Comparison of ENCODE assay signal across 8 mouse cellular contexts in the genomic region with DNA sequence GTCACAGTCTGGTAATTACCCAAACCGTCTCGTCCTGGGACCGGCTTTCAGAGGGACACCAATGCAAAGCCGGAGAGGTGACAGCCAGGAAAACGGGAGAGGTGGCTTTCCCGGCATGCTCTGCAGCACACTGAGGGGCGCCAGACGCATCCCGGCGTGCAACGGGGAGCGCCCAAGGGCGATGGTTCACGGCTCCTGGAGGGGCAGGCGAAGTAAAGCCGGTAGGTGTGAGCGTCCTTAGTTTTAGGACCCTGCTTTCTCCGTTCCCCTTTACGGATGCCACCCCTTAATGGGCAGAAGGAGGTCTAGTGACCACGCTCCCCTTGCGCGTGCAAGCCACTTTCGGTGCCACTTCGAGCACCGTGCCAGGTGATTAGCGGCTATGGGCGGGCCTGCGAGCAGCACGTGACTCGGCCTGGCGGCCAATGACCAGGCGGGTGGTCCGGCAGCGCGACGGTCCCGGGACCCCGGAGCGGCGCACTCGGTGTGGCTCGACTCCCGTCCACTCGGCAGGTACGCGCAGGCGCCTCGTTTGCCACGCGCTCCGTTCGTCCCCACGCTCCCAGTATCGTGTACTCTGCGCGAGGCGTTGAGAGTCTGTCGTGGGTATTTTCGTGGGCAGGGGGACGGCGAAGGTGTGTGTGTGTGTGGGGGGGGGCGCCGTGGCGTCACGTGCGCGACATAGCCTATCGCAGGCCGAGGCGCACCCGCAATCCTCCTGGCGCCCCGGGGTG. TPM values are rescaled to one million over a fixed set of nuclear protein-coding genes. Genes with fewer than 3 reads are reported as not detected.
DNase-seq lines count a peak whose midpoint lies in the region; ATAC-seq and TF ChIP-seq lines count a peak whose summit lies in the region.

No protein-coding gene starts in this region.

- DNase-seq in ZHBTc4 (ENCODE audit: low read depth, low spot score) = peak; percentile 88
- DNase-seq in cerebellum, postnatal 4 days (ENCODE audit: low spot score in 2 of 2) = peak; percentile 52 to 79
- DNase-seq in gastrocnemius, adult 18-20 months (ENCODE audit: low spot score) = peak; percentile 66
- DNase-seq in left cerebral cortex, adult 2 months (ENCODE audit: extremely low spot score in 1 of 2, low spot score in 2 of 2) = peak; percentile 73
- peak; percentile 63 to 80 for DNase-seq in lung, postnatal 4 days
- peak; percentile 57 for DNase-seq in retina, postnatal 7 days (ENCODE audit: low read depth, low spot score)
- peak; percentile 75 for DNase-seq in thymus, postnatal 4 days

- no peaks in the 10 kb centered on the region for H3K36me3 ChIP-seq in hindbrain, embryonic 15.5 days

- intact Hi-C loops in left cerebral cortex, adult 2 months (cut with DNase I) = no loop called here

- peak overlapping the region; percentile 93 for H3K27ac ChIP-seq in hindbrain, embryonic 15.5 days (replicated peaks)
- H3K27ac ChIP-seq in left cerebral cortex, adult 2 months = peak overlapping the region; percentile 91

- no peak for TF ChIP-seq CTCF in left cerebral cortex, adult 2 months (IDR thresholded peaks at IDR 0.05)

- WGBS in hindbrain, embryonic 15.5 days = under 1% methylated on average over 73 of the region's 73 CpGs

- peaks cover 10% of the 10 kb centered on the region; the same call in 1 of the 2 replicates for H3K4me1 ChIP-seq in hindbrain, embryonic 15.5 days (replicated peaks)

- no peaks in the 10 kb centered on the region for H3K9me3 ChIP-seq in hindbrain, embryonic 15.5 days

- no peaks in the 10 kb centered on the region for H3K27me3 ChIP-seq in hindbrain, embryonic 15.5 days

- H3K9ac ChIP-seq in hindbrain, embryonic 15.5 days = peak overlapping the region; percentile 53

- peak overlapping the region; percentile 92 for H3K4me2 ChIP-seq in hindbrain, embryonic 15.5 days

- H3K4me3 ChIP-seq in hindbrain, embryonic 15.5 days = peak overlapping the region; percentile 56
- peak overlapping the region; percentile 63 for H3K4me3 ChIP-seq in left cerebral cortex, adult 2 months

- peak; percentile 96 for ATAC-seq in hindbrain, embryonic 15.5 days (ENCODE audit: low FRiP score, low read depth)

RNA-seq across cellular contexts. Expression of a gene that starts 24.5 kb away (rescaled TPM):
- total RNA-seq in gastrocnemius, adult 18-20 months (2021) = 10 to 100 TPM; 25.6 to 34.9 TPM
- polyA plus RNA-seq in hindbrain, embryonic 15.5 days (2015; fragmentation: Nextera tagmentation; extraction: Ambion mirVana) = 23.9 and 24.3 TPM in 2 replicates
- 10 to 100 TPM; 71.8 to 77.0 TPM for total RNA-seq in left cerebral cortex, adult 2 months (2021)

Comparison
In these comparisons a context has a peak if more than half of its experiments do, and no peak if none do; other contexts are left out.
1. Peak in every context shown above with its lines: DNase-seq, ATAC-seq, H3K4me3 ChIP-seq and H3K27ac ChIP-seq.